Mouse (Mus musculus) C2C12 (cell line): ENCODE data around the gene Zfp697.

ENCODE experiments used
- CEBPB ChIP-seq: IDR thresholded peaks from one replicate; pipeline ENCODE4 v1.6.1; 2011; ENCODE audit warnings: low read depth, mild to moderate bottlenecking, control low read depth, moderate library complexity
- CTCF ChIP-seq: IDR thresholded peaks from one replicate; pipeline ENCODE4 v1.5.1; 2011; ENCODE audit not compliant: control insufficient read depth, insufficient read depth, insufficient read length
- FOSL1 ChIP-seq: IDR thresholded peaks from one replicate; pipeline ENCODE4 v1.8.0; 2011; ENCODE audit warnings: mild to moderate bottlenecking, low read length; ENCODE audit not compliant: poor library complexity, insufficient read depth, severe bottlenecking
- MAX ChIP-seq: IDR thresholded peaks from one replicate; pipeline ENCODE4 v1.6.1; 2011; ENCODE audit warnings: mild to moderate bottlenecking, control low read depth
- MYOG ChIP-seq: IDR thresholded peaks from one replicate; pipeline ENCODE4 v1.6.1; 2011; ENCODE audit not compliant: control insufficient read depth, insufficient read length; ENCODE audit errors: extremely low read depth
- USF1 ChIP-seq: IDR thresholded peaks from one replicate; pipeline ENCODE4 v1.6.1; 2011; ENCODE audit warnings: low read depth, mild to moderate bottlenecking, control low read depth, moderate library complexity

DNA sequence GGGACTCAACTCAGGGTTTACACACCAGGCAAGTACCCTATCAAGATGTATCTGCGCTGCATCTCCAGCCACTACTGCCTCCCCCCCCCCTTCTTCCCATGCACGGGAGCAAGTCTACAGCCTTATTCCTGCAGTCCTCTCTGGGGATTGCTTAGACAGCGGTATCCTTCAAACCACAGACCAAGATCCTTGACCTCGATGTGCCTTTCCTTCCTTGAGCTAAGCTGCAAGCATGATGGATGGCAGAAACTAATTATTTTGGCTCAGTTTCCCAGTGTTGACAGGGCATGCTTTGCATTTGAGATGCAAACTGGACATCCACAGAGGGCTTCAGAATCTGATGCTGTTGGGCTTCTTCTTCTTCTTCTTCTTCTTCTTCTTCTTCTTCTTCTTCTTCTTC is 40.7 kb downstream of the Zfp697 start:
- no peak for TF ChIP-seq CTCF
- no peak for TF ChIP-seq MAX
- no peak for TF ChIP-seq FOSL1
- TF ChIP-seq USF1 = no peak
- no peak for TF ChIP-seq MYOG
- no peak for TF ChIP-seq CEBPB
